Mouse (Mus musculus) left cerebral cortex, adult 2 months (tissue): ENCODE measurements around the gene Prpf4. TPM values are rescaled to one million over a fixed set of nuclear protein-coding genes. Genes with fewer than 3 reads are reported as not detected.

Source experiments
- DNase-seq, 2 experiments: peaks; one replicate each; pipeline ENCODE4 v3.0.0; 2021 to 2022; ENCODE audit warnings: low spot score in 2 of 2, mixed read lengths in 1 of 2; ENCODE audit errors: extremely low spot score in 1 of 2
- H3K27ac ChIP-seq: fragments of 200-600 bp; 2 replicates; pipeline ENCODE4 v1.8.1; 2022
- H3K4me3 ChIP-seq: fragments of 200-600 bp; 2 replicates; pipeline ENCODE4 v1.8.1; 2022
- CTCF ChIP-seq: fragments of 200-600 bp; IDR thresholded peaks from 2 replicates; pipeline ENCODE4 v1.8.1; 2022; ENCODE audit warnings: antibody characterized with exemption, mild to moderate bottlenecking, moderate library complexity
- intact Hi-C: fragments of 180-260 bp; cut with DNase I; formaldehyde crosslinking; loops from one replicate; pipeline ENCODE4 v1.15.1; 2025
- total RNA-seq, 2 experiments: library from RNA; stranded (reverse); gene quantifications; 2 replicates each; pipeline ENCODE4 v1.2.3; 2021

The Prpf4 gene
- total RNA-seq, 2 experiments from 2014 or later = 12.1 to 14.4 TPM

DNA sequence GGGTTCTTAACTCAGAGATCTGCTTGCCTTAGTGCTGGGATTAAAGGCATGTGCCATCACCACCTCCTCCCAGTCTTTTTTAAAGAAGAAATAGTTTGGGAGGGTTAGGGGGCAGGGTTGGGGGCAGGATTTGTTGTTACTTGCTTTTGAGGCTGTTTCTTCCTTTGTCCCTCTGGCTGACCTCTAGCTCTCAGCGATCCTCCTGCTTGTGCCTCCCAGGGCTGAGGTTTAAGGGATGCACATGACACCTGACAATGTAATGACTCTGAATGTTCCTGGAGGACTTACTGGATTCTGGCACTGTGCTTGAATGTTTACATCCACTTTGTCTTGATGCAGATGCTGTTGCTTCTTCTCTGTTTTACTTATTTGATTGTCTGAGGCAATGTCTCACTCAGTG is 36.2 kb upstream of the Prpf4 start:
- TF ChIP-seq CTCF = no peak
- no peak overlapping the region for H3K27ac ChIP-seq
- DNase-seq = no peak
- H3K4me3 ChIP-seq = no peak overlapping the region
- intact Hi-C loops = no loop called here

DNA sequence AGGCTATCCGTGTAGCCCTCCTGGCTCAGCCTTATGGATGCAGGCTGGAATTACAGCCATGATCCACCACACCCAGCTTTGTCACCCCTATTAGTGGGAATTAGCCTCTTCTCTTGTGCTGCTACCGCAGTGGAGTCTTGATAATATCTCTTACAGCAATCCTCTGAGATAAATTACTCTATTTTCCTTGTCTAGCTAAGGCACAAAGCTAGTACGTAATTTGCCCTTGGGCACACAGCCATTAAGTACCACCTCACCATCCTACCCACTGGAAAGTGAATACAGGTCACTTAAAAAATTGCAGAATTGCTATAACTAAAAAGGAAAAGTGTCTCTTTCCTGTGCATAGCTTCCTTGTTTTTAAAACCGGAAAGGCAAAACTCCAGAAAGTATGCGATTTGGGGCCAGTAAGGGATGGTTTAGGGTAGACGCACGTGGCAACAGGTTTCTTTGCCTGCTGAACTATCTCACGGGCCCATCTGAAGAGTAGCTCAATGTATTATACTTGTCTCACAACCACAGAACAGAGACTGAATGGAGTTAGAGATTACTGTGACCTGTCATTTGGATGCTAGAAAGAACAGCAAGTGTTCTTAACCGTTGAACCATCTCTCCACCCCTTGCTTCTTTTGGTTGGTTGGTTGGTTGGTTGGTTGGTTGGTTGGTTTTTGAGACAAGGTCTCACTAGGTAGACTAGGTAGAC is 35.6 kb upstream of the Prpf4 start:
- no peak overlapping the region for H3K27ac ChIP-seq
- no peak for TF ChIP-seq CTCF
- no peak for DNase-seq
- intact Hi-C loops = no loop called here
- no peak overlapping the region for H3K4me3 ChIP-seq

DNA sequence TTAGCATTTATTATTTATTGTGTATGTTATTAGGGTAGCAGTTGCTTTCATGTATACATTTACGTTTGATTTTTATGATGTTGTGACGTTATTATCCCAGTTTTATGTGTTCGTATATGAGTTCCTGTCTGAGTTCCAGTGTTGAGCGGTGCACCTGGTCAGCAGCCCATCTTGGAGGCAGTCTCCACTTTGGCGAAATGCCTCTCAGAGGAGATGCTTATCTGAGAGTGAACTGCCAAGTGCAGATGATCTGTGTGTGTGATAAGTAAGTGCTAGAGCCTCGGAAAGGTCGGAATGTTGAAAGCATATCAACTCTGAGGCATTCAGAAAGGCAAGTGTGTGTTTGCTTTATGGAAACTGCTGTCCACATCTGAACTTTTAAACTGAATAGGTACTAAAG is 34.9 kb upstream of the Prpf4 start:
- Histone ChIP-seq H3K27ac (no peak overlapping the region), H3K4me3 (no peak overlapping the region)
- no peak for TF ChIP-seq CTCF
- intact Hi-C loops = no loop called here
- DNase-seq = no peak

DNA sequence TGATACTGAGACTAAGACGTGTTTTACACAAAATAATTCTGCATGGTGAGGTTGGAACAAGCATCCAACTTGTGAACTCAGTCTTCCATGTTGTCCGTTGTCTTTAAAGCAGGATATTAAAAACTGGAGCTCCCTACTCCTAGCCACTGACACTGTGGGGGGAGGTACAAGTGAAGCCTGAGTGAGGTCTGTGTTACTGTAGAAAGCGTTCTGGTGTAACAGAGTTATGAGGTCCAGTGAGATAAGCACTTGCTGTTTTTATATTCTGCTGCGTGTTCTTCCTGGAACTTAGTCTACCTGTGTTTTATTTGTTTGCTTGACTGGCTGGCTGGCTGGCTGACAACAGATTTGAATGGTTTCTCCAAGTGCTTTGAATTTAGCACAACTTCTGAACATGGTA is 34.3 kb upstream of the Prpf4 start:
- H3K27ac ChIP-seq = no peak overlapping the region
- TF ChIP-seq CTCF = no peak
- DNase-seq = no peak
- intact Hi-C loops = no loop called here
- no peak overlapping the region for H3K4me3 ChIP-seq

DNA sequence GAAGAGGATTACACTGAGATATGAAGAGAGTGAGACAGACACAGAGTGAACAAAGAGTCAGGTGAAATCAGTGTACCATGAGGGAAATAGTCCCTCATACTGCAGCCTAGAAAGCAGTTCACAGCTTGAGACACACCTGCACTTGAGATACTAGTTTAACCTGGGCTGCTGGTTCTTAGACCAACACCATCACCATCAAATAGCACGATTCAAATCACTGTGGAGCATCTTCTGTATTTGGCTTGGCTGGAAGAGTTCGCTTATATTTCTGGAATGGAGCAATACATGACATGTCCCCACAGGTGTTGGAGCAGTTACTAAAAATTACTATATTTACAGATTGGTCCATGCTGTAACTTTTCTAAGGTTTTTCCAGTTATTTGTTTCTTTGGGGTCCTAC is 32.5 kb upstream of the Prpf4 start:
- no peak overlapping the region for H3K27ac ChIP-seq
- no peak overlapping the region for H3K4me3 ChIP-seq
- TF ChIP-seq CTCF = no peak
- DNase-seq = no peak
- intact Hi-C loops = no loop called here

- H3K27ac ChIP-seq = no peak overlapping the region
- TF ChIP-seq CTCF = no peak
- intact Hi-C loops = no loop called here
- no peak for DNase-seq
- no peak overlapping the region for H3K4me3 ChIP-seq
Measured at GRCm38 (mm10) chr4:62379724-62380381, 28.7 kb upstream of the Prpf4 start.

DNA sequence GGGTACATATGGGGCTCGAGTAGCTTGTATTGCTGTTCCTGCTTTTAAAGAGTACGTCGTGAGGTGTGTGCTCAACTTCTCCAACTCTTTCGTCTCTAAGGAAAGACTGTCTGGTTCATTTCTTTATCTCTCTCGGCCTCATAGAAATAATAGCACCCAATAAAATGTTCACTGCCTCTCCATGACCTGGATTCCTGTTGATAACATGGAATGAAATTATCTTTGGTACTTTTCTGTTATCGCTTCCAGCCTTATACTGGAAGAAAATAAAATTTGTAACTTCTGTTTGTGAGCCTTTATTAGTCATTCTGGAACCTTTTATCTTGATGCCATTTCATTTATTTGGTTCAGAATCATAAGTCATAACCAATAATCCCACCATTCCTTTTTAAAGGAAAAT is 25.4 kb upstream of the Prpf4 start:
- TF ChIP-seq CTCF = no peak
- intact Hi-C loops = no loop called here
- DNase-seq = no peak
- no peak overlapping the region for H3K27ac ChIP-seq
- no peak overlapping the region for H3K4me3 ChIP-seq

GRCm38 (mm10) chr4:62383752-62384151 is 24.8 kb upstream of the Prpf4 start:
- intact Hi-C loops = no loop called here
- Histone ChIP-seq H3K27ac (no peak overlapping the region), H3K4me3 (no peak overlapping the region)

DNA sequence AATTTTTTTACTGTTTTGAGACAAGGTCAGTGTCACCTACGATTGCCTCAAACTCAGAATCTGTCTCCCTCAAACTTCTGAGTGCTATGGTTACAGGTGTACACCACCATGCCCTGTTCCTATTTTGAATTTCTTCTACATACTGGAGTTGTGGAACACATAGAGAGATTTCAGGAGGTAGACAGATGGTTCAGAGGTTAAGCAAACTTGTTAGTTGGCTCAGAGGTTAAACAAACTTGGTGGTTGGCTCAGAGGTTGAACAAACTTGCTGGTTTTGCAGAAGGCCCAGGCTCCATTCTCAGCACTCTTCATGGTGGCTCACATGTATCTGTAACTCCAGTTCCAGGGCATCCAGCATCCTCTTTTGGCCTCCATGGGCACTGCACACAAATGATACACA is 24.4 kb upstream of the Prpf4 start:
- Histone ChIP-seq H3K27ac (no peak overlapping the region), H3K4me3 (no peak overlapping the region)
- DNase-seq = no peak
- intact Hi-C loops = no loop called here
- no peak for TF ChIP-seq CTCF

More at GRCm38 (mm10) chr4:62383752-62384151, 24.8 kb upstream of the Prpf4 start:
- TF ChIP-seq CTCF = no peak
- no peak for DNase-seq

DNA sequence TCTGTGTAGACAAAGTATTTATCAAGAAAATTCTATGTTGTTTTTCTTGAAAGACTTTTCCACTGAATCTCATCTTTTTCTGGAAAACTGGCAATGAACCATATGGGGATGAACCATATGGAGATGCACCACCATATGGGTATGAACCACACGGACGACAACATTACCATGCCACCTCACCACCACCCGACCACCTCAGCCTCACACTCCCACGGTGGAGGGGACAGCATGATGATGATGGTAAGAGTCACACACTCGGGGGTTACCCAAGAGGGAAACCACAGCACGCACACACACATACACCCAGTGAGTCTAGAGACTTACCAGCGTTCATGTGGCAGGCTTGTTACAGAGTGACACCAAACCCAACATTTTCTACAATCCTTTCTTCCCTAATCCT is 23.2 kb upstream of the Prpf4 start:
- H3K4me3 ChIP-seq = no peak overlapping the region
- intact Hi-C loops = no loop called here
- H3K27ac ChIP-seq = no peak overlapping the region
- DNase-seq = peak in 1 of 2 experiments; percentile 16
- TF ChIP-seq CTCF = no peak

DNA sequence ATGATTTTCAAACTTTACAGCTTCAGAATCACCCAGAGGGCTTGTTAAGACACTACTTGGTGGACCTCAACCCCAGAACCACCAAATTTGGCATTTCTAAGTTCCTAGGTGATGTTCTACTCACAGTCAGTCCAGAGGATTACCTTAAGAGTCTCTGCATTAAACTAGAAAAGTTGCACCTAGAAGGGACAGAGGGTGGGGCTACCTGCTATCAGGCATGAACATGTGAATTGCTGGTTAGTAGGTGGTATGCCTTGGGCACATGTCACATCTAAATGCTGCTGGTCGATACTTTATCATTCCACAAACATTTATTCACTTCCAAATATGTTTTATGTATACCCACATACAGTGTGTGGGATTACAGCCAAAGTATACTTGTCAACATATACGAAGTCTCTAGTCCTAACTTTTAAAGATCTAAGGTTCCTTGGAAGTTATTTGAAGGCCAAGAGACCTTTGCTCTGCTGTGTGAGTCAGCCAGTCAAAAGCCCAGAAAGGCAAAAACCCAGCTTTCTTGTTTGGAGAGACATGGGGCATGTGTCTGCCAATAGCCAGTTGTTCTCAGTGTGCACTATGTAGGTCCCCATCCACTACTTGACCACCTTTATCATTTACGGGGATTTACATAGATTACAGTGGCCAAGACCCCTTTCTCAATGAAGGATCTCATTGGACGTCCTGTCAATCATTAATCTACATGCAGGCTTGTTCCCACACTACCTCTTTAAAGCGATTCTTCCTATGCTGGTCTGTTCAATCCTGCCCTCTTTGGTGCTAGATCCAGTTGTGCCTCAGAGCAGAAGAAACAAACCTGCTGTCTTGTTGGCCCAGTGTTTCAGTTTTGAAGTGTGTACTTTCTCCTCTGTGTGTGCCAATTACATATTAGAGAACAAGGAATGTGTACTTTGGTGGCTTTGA is 18.7 kb upstream of the Prpf4 start:
- intact Hi-C loops = no loop called here
- TF ChIP-seq CTCF = no peak
- no peak for DNase-seq
- no peak overlapping the region for H3K27ac ChIP-seq
- H3K4me3 ChIP-seq = no peak overlapping the region

DNA sequence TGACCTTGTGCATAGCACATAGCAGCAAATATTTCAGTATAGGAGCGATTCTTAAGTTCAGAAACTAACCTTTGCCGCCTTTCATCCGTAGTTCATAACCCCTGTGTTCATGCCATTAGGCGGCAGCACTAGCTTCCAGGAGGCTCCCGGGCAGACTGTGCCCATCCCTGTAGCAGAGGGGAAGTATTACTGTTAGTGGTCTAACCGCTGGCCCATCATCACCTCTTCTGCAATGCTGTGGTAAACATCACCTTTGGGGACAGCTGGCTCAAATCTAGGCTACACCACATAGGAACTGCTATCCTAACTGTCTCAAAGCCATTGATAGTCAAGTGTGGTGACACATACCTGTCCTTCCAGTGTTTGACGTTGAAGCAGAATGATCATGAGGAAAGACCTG is 16.7 kb upstream of the Prpf4 start:
- no peak for DNase-seq

More for the DNA sequence above, 16.7 kb upstream of the Prpf4 start:
- intact Hi-C loops = no loop called here
- TF ChIP-seq CTCF = no peak
- Histone ChIP-seq H3K4me3 (no peak overlapping the region), H3K27ac (no peak overlapping the region)
